Mouse (Mus musculus) intestine, embryonic 15.5 days (tissue): ENCODE measurements around the gene Fam171a1. TPM values are rescaled to one million over a fixed set of nuclear protein-coding genes. Genes with fewer than 3 reads are reported as not detected.
A peak's percentile ranks its signal among the peaks of the same experiment; 100 is the strongest.
"Not testable (repeated sequence)": the region's sequence is repeated elsewhere in the genome, so short reads cannot be mapped to it uniquely, and the experiment has no call there.

ENCODE experiments used
- ATAC-seq: fragments of 200-750 bp; cut with Nextera tagmentation; 2 replicates; pipeline ENCODE4 v1.8.0; 2017; ENCODE audit warnings: moderate TSS enrichment, moderate library complexity
- H3K27ac ChIP-seq: fragments of 300-500 bp; sonication (generic); 2 replicates; pipeline ENCODE4 v1.5.1; 2015; ENCODE audit warnings: mild to moderate bottlenecking, inconsistent platforms
- H3K27me3 ChIP-seq: fragments of 300-500 bp; sonication (generic); replicated peaks from 2 replicates; pipeline ENCODE4 v1.6.1; 2015; ENCODE audit warnings: inconsistent platforms
- H3K36me3 ChIP-seq: fragments of 300-500 bp; sonication (generic); 2 replicates; pipeline ENCODE4 v1.6.1; 2015; ENCODE audit warnings: inconsistent platforms
- H3K4me1 ChIP-seq: fragments of 300-500 bp; sonication (generic); replicated peaks from 2 replicates; pipeline ENCODE4 v1.6.1; 2015; ENCODE audit warnings: inconsistent platforms
- H3K4me2 ChIP-seq: fragments of 300-500 bp; sonication (generic); replicated peaks from 2 replicates; pipeline ENCODE4 v1.6.1; 2015; ENCODE audit warnings: mild to moderate bottlenecking, inconsistent platforms
- H3K4me3 ChIP-seq: fragments of 300-500 bp; sonication (generic); replicated peaks from 2 replicates; pipeline ENCODE4 v1.5.1; 2015; ENCODE audit warnings: inconsistent platforms
- H3K9ac ChIP-seq: fragments of 300-500 bp; sonication (generic); 2 replicates; pipeline ENCODE4 v1.6.1; 2015; ENCODE audit warnings: inconsistent platforms
- H3K9me3 ChIP-seq: fragments of 300-500 bp; sonication (generic); 2 replicates; pipeline ENCODE4 v1.6.1; 2016; ENCODE audit warnings: inconsistent platforms
- WGBS: fragments of 180-500 bp; shearing (Covaris S2); methylation state at CpG from one replicate; pipeline ENCODE4 v1.1.7; 2015; 5-methylcytosine and 5-hydroxymethylcytosine counted together
- polyA plus RNA-seq: library from polyadenylated mRNA; unstranded; fragments of >200 nt; fragmentation: Nextera tagmentation; extraction: Ambion mirVana; gene quantifications from 2 replicates; pipeline ENCODE4 v1.2.1, GENCODE M21; 2015

The Fam171a1 gene
- polyA plus RNA-seq, 1 experiment from 2014 or later: 28.1 TPM

GRCm38 (mm10) chr2:3183656-3184055, 69.6 kb downstream of the Fam171a1 start:
- Histone ChIP-seq H3K4me2 (no peak overlapping the region), H3K4me1 (no peaks in the 10 kb centered on the region), H3K36me3 (no peaks in the 10 kb centered on the region), H3K4me3 (no peak overlapping the region), H3K27ac (no peak overlapping the region), H3K27me3 (no peaks in the 10 kb centered on the region), H3K9me3 (no peaks in the 10 kb centered on the region), H3K9ac (no peak overlapping the region)
- WGBS: 87% methylated on average over 5 of the region's 5 CpGs
- ATAC-seq: no peak

- WGBS: 86% methylated on average over 5 of the region's 5 CpGs
- Histone ChIP-seq H3K9me3 (no peaks in the 10 kb centered on the region), H3K27me3 (no peaks in the 10 kb centered on the region), H3K36me3 (no peaks in the 10 kb centered on the region), H3K4me2 (no peak overlapping the region), H3K4me3 (no peak overlapping the region), H3K4me1 (no peaks in the 10 kb centered on the region), H3K9ac (no peak overlapping the region), H3K27ac (no peak overlapping the region)
- no peak for ATAC-seq
Measured at GRCm38 (mm10) chr2:3185335-3185734, 71.3 kb downstream of the Fam171a1 start.

- peak; percentile 55 for ATAC-seq
- H3K9ac ChIP-seq: no peak overlapping the region
- WGBS: 84% methylated on average over 10 of the region's 10 CpGs
- H3K4me1 ChIP-seq: no peaks in the 10 kb centered on the region
- no peak overlapping the region for H3K4me3 ChIP-seq
- no peaks in the 10 kb centered on the region for H3K9me3 ChIP-seq
- no peak overlapping the region for H3K4me2 ChIP-seq
- no peaks in the 10 kb centered on the region for H3K27me3 ChIP-seq
- no peak overlapping the region for H3K27ac ChIP-seq
- H3K36me3 ChIP-seq: no peaks in the 10 kb centered on the region
Measured at GRCm38 (mm10) chr2:3188745-3189475, 74.9 kb downstream of the Fam171a1 start.

GRCm38 (mm10) chr2:3191149-3191548, 77.1 kb downstream of the Fam171a1 start:
- H3K27ac ChIP-seq: no peak overlapping the region
- no peak overlapping the region for H3K4me2 ChIP-seq
- H3K36me3 ChIP-seq: no peaks in the 10 kb centered on the region; the same call in 1 of the 2 replicates
- H3K4me1 ChIP-seq: no peaks in the 10 kb centered on the region
- ATAC-seq: no peak
- 72% methylated on average over 6 of the region's 6 CpGs for WGBS
- H3K27me3 ChIP-seq: no peaks in the 10 kb centered on the region
- H3K9ac ChIP-seq: no peak overlapping the region
- H3K9me3 ChIP-seq: no peaks in the 10 kb centered on the region
- H3K4me3 ChIP-seq: no peak overlapping the region

- no peaks in the 10 kb centered on the region; the same call in 1 of the 2 replicates for H3K36me3 ChIP-seq
- H3K4me3 ChIP-seq: no peak overlapping the region
- no peak for ATAC-seq
- H3K27ac ChIP-seq: no peak overlapping the region
- no peak overlapping the region for H3K9ac ChIP-seq
- no peak overlapping the region for H3K4me2 ChIP-seq
- no peaks in the 10 kb centered on the region for H3K4me1 ChIP-seq
- no peaks in the 10 kb centered on the region for H3K27me3 ChIP-seq
- H3K9me3 ChIP-seq: no peaks in the 10 kb centered on the region
- 84% methylated on average over 5 of the region's 5 CpGs for WGBS
Measured at GRCm38 (mm10) chr2:3195511-3195910, 81.5 kb downstream of the Fam171a1 start.

DNA sequence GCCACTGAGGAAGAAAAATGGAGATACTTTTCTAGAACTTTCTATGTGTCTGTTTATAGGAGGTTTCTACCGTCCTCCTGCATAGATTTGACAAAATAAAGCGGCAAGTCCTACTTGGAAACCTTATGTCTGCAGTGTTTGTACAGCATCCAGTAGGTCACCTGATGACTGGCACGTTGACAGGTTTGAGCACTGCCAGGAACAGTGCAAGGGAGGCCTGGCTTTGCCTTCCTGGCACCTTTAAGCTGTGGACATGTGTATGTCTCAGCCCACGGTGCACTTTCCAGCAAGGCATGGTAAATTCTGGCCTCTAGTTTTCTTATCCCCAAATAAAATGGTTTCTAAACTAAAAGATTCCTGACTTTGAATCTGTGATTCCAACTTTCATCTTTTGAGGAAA, 86.4 kb downstream of the Fam171a1 start:
- Histone ChIP-seq H3K9ac (no peak overlapping the region), H3K36me3 (no peaks in the 10 kb centered on the region; the same call in 1 of the 2 replicates), H3K4me2 (no peak overlapping the region), H3K27ac (no peak overlapping the region), H3K4me1 (no peaks in the 10 kb centered on the region), H3K27me3 (no peaks in the 10 kb centered on the region), H3K9me3 (no peaks in the 10 kb centered on the region), H3K4me3 (no peak overlapping the region)
- no peak for ATAC-seq
- WGBS: 93% methylated on average over 4 of the region's 4 CpGs

DNA sequence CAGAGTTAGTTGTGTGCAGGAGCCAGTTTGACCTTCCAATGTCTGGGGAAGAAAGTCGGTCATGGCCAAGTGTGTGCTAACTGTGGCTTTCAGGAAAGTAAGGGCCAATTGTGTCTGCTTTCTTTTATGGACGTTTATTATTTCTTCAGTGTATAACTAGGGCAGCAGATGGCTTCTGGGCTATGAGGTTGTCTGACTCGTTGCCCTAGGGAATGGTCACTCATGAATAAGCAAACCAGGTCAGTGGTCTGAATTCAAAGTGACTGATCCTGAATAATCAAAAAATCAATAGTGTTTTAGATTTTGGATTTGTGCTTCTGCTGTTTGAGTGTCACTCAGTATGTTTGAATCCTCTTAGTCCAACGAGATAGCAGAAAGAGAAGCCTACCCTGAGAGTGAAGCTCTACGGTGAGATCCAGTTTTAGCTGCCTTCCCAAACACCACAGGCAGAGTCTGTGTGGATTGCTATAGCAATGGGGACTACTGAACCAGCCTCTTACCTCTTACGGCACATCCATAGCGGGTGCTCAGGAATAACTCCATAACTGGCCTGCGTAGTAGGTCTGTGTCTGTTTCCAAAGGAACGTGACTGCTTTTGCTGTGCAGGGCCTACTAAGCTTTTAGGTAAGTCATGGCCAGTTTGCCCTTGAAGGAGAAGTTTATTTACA, 93.1 kb downstream of the Fam171a1 start:
- ATAC-seq: no peak
- H3K9me3 ChIP-seq: no peaks in the 10 kb centered on the region
- no peak overlapping the region for H3K27ac ChIP-seq
- no peak overlapping the region for H3K9ac ChIP-seq
- 87% methylated on average over 9 of the region's 9 CpGs for WGBS
- no peaks in the 10 kb centered on the region for H3K4me1 ChIP-seq
- no peaks in the 10 kb centered on the region for H3K36me3 ChIP-seq
- H3K4me2 ChIP-seq: no peak overlapping the region
- H3K4me3 ChIP-seq: no peak overlapping the region
- no peaks in the 10 kb centered on the region for H3K27me3 ChIP-seq

GRCm38 (mm10) chr2:3215480-3215879, 101.5 kb downstream of the Fam171a1 start:
- H3K9me3 ChIP-seq: no peaks in the 10 kb centered on the region
- WGBS: 80% methylated on average over 3 of the region's 3 CpGs
- no peaks in the 10 kb centered on the region for H3K27me3 ChIP-seq
- H3K36me3 ChIP-seq: no peaks in the 10 kb centered on the region
- no peak overlapping the region for H3K9ac ChIP-seq
- H3K4me1 ChIP-seq: no peaks in the 10 kb centered on the region
- no peak overlapping the region for H3K27ac ChIP-seq
- no peak overlapping the region for H3K4me3 ChIP-seq
- no peak for ATAC-seq
- H3K4me2 ChIP-seq: no peak overlapping the region

DNA sequence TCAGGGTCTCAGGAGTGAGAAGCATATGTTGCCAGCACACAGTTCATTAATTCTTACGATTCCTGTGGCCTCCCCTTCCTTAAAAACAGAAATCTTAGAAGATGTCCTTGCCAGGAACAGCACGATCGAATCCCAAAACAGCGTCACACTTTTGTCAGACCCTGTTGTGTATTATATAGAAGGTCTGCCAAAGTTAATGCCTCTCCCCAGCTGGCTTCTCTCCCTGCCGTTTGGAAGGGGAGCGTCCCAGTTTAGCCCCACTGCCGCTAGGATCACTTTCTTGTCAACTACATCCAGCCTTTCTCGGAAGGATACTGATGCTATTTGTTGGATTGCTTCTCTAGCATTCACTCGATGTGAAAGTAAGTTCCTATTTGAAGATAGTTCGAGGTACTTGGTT, 102.6 kb downstream of the Fam171a1 start:
- no peak for ATAC-seq
- no peak overlapping the region for H3K4me3 ChIP-seq
- WGBS: 86% methylated on average over 10 of the region's 10 CpGs

DNA sequence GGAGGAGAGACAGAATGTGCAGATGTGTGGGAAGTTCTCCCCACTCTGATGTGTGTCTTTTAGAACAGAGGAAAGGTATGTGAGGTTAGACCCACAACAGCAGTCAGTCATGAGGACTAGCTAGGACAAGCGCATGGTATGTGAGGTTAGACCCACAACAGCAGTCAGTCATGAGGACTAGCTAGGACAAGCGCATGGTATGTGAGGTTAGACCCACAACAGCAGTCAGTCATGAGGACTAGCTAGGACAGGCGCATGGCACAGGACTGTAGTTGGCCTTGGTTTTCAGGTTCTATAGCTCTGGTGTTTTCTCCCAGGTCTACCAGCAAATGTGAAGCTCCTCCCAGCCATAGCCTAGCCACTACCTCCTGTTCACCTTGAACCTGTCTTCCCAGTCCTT, 103.6 kb downstream of the Fam171a1 start:
- not testable (repeated sequence) for H3K9me3 ChIP-seq
- 0 out of 2 replicates have a peak, but pooled peaks have one; percentile 23 for ATAC-seq
- 98% methylated on average over 3 of the region's 3 CpGs for WGBS

More for the DNA sequence above, 102.6 kb downstream of the Fam171a1 start:
- Histone ChIP-seq H3K27me3 (no peaks in the 10 kb centered on the region), H3K27ac (no peak overlapping the region), H3K4me2 (no peak overlapping the region), H3K36me3 (no peaks in the 10 kb centered on the region), H3K9ac (no peak overlapping the region), H3K4me1 (no peaks in the 10 kb centered on the region), H3K9me3 (no peaks in the 10 kb centered on the region)

GRCm38 (mm10) chr2:3218225-3218624, 104.2 kb downstream of the Fam171a1 start:
- H3K27me3 ChIP-seq: no peaks in the 10 kb centered on the region
- H3K9me3 ChIP-seq: no peaks in the 10 kb centered on the region
- no peak overlapping the region for H3K4me2 ChIP-seq
- no peak for ATAC-seq
- no peaks in the 10 kb centered on the region for H3K36me3 ChIP-seq
- no peak overlapping the region for H3K27ac ChIP-seq
- H3K9ac ChIP-seq: no peak overlapping the region
- no peaks in the 10 kb centered on the region for H3K4me1 ChIP-seq
- WGBS: 80% methylated on average over 6 of the region's 6 CpGs
- no peak overlapping the region for H3K4me3 ChIP-seq

More for the DNA sequence above, 103.6 kb downstream of the Fam171a1 start:
- H3K27ac ChIP-seq, H3K4me3 ChIP-seq, H3K27me3 ChIP-seq, H3K36me3 ChIP-seq, H3K9ac ChIP-seq, H3K4me2 ChIP-seq, H3K4me1 ChIP-seq: not testable (repeated sequence)

GRCm38 (mm10) chr2:3228475-3228874, 114.5 kb downstream of the Fam171a1 start:
- H3K4me2 ChIP-seq: no peak overlapping the region
- no peak overlapping the region for H3K9ac ChIP-seq
- H3K27me3 ChIP-seq: no peaks in the 10 kb centered on the region
- no peak overlapping the region for H3K4me3 ChIP-seq
- H3K36me3 ChIP-seq: 0 out of 2 replicates have a peak, but pooled peaks cover 5% of the 10 kb centered on the region
- no peaks in the 10 kb centered on the region for H3K4me1 ChIP-seq
- no peak overlapping the region for H3K27ac ChIP-seq
- ATAC-seq: peak; percentile 65
- H3K9me3 ChIP-seq: no peaks in the 10 kb centered on the region
- WGBS: 79% methylated on average over 4 of the region's 4 CpGs

DNA sequence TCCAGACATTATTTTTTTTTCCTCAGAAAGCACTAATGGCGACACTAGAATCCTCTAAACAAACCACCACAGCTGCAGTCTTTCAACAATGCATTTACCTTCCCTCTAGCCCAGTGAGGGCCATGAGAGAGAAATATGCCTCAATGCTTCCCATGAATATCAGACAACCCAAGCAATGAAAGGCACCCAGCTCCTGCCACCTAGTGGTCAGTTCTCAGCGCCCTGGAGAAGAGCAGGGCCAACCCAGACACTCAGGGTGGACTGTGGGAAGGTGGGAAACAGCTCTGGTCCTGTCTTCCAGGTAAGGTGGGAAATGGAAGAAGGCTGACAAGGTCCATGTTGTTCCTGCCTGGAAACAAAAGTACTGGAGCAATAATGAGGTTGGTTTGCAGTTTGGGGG, 115.0 kb downstream of the Fam171a1 start:
- H3K4me1 ChIP-seq: no peaks in the 10 kb centered on the region
- H3K36me3 ChIP-seq: 0 out of 2 replicates have a peak, but pooled peaks cover 5% of the 10 kb centered on the region
- no peak overlapping the region for H3K4me2 ChIP-seq
- no peak overlapping the region for H3K9ac ChIP-seq
- no peak overlapping the region for H3K4me3 ChIP-seq
- WGBS: 12% methylated on average over 2 of the region's 2 CpGs
- no peaks in the 10 kb centered on the region for H3K9me3 ChIP-seq
- H3K27me3 ChIP-seq: no peaks in the 10 kb centered on the region
- peak; percentile 80 for ATAC-seq
- no peak overlapping the region for H3K27ac ChIP-seq
